Mouse (Mus musculus): ENCODE measurements around the gene Gm37240.

Gene Gm37240

GRCm38 (mm10) chr3:84776084-84776483 lies 1111.2 kb downstream of the Gm37240 start:
- DNase-seq = no peak

DNA sequence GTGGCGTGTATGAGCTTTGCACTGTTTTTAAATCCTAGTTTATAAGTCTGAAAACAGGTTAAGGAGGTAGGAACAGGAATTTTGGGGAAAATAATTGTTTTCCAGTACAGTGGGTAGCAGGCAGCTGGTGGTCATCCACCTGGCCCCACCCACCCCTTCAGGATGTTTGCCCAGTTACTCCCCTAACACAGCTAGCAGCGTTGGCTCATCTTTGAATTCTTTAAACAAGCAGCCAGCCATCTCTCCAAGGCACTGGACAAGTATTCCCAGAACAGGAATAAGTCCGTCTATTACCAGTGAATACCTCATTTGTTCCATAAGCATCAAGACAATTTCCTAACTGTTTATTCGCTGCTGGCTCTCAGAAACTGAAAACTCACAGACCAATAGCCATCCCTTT lies 1111.7 kb downstream of the Gm37240 start:
- DNase-seq = no peak

GRCm38 (mm10) chr3:84775067-84775423 lies 1112.3 kb downstream of the Gm37240 start:
- DNase-seq = no peak

- DNase-seq = no peak
These were observed 1112.9 kb downstream of the Gm37240 start for GRCm38 (mm10) chr3:84774246-84775066.

- DNase-seq = no peak
These were observed 1115.3 kb downstream of the Gm37240 start for GRCm38 (mm10) chr3:84771980-84772379.

DNA sequence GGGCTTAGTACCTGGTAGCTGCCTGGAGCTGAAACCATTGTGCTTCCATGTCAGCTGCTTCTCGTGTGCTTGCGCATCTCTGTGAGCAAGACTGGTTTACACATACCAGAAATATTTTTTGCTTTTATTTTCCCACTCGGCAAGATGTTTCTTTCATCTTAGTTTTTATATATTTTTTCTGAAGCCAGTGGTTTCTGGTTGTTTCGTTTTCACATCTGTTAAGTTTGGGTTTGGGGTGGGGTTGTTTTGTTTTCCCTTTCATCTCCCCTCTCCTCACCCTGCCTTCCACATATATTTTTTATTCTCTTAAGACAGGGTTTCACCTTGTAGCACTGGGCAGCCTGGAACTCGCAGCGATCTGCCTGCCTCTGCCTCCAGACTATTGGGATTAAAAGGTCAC lies 1116.8 kb downstream of the Gm37240 start:
- DNase-seq = no peak

GRCm38 (mm10) chr3:84769411-84769810 lies 1117.9 kb downstream of the Gm37240 start:
- DNase-seq = no peak

DNA sequence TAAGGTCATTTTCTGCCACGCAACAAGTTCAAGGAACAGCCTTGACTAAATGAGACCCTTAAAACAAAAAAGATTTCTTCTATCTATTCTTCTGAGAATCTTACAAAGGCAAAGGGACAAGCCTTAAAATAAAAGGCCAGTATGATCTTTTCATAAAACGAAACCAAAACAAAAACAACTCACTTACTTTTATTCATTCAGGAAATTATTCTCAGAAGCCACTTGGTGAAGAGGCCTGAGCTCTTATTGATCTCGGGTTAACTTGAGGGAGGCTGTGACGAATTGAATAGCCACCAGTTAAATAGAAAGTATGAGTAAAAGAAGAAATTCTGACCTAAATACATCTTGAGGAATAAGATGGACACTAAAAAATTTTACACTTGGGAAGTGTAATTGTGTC lies 1118.4 kb downstream of the Gm37240 start:
- DNase-seq = no peak

GRCm38 (mm10) chr3:84753816-84754215 lies 1133.5 kb downstream of the Gm37240 start:
- DNase-seq = no peak

DNA sequence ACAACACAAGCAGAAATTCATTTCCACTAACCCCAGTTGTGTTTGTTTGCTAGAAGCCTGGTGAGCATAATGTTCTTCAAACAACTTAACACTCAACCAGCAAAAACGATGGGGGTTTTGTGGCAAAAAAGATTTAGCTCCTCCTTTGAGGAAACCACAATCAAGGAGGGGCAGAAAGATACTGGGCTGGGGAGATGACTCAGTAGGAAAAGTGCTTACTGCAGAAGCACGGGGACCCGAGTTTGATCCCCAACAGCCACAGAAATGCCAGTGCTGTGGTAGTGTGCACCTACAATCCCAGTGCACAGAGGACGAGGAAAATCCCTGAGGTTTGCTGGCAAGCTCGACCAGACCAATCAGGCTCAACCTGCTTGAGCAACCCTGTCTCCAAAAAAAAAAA lies 1138.1 kb downstream of the Gm37240 start:
- DNase-seq = no peak

DNA sequence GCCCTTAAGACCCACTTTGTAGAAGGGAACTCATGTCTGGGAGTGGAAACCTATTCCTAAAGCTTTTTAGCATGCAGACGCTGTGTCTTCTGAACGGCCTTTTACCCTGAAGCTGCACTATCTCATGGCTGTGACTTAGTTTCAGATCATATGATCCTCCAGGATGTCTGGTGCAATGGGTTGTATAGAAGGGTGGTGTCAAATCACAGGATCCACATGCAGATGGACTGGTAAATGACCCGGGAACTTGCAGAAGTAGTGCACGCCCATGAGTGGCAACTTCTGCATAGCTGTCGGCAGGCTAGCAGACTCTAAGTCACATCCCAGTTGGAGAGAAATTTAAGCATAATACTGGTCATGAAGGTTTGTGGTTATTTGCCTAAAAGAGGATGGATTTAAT lies 1139.2 kb downstream of the Gm37240 start:
- DNase-seq = no peak

DNA sequence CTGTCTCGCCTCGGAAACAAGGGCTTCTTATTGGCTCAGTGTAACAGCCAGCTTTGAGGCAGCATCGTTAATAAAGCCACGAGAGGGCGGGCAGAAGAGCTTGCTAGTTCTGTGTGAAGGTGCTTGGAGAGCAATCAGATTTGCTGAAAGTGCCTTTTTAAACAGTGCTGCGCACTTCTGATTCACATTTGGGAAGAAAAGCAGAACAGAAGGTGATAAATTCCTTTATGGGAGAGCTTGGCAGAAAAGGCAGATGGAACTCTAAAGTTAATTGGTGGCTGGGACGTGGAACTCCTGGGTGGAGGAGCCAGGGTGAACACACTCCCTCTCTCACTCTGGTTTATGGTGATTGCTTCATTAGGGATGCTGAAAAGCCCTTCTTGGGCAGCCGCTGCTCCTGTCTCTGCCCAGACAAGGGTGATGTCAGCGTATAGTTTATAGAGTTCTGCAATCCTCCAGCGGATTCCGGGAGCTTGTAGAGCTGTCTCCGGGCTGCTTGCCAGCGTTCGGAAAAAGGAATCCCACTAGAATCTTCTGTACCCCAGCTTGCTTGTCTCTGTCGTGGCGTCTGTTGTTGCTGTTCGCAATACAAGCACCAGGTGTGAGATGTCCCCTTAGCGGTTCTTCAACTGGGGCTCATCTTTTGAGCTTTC lies 1141.7 kb downstream of the Gm37240 start:
- no peak for DNase-seq

- no peak for DNase-seq
These were observed 1142.6 kb downstream of the Gm37240 start for GRCm38 (mm10) chr3:84744707-84745106.

DNA sequence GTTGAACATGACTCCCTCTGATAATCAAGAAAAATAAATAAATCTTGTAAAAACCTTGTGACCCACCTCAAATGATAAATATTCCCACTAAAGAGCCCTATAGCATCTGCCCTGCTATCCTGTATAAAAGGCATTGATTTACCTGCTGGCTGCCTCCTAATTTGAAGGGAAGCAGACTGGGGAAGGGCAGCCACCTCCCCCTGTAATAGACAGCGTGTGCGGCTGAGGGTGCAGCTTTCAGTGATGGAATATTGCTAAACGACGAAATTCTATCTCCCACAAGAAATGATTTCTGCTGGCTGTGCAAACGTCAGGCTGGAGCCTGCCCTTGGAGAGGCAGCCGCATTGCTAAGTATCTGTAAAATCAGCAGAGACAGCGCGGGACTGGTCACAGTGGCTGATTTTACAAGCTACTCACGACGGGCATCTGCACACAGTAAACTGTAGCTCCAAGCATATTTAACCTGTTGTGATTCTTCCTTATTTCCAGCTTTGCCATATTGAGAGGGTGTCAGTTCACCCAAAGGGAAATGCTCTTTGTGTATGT lies 1147.2 kb downstream of the Gm37240 start:
- DNase-seq = no peak

GRCm38 (mm10) chr3:84737137-84737536 lies 1150.2 kb downstream of the Gm37240 start:
- no peak for DNase-seq

GRCm38 (mm10) chr3:84735716-84736115 lies 1151.6 kb downstream of the Gm37240 start:
- no peak for DNase-seq

GRCm38 (mm10) chr3:84732516-84732915 lies 1154.8 kb downstream of the Gm37240 start:
- DNase-seq = no peak

- DNase-seq = peak; percentile 23
These were observed 1155.3 kb downstream of the Gm37240 start for GRCm38 (mm10) chr3:84732016-84732502.

- no peak for DNase-seq
These were observed 1155.8 kb downstream of the Gm37240 start for GRCm38 (mm10) chr3:84731403-84732015.

- DNase-seq = no peak
These were observed 1156.3 kb downstream of the Gm37240 start for GRCm38 (mm10) chr3:84731003-84731402.

DNA sequence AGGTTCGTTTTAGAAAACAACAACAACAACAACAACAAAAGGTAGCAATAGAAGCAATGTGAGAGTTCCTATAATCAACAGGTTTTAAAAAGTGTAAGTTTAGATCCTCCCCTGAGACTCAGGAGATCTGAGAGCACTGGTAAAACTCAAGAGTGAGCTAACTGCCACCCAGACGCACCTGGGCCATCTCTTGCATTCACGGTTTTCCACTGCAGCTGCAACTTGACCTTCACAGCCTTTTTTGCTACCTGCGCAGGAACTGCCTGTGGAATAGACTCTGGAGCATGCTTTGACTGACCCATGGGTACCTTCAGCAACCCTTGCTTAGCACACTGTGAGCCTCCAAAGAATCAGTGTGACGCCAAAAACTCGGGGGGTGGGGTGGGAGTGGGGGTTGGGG lies 1157.5 kb downstream of the Gm37240 start:
- no peak for DNase-seq

- DNase-seq = no peak
These were observed 1163.3 kb downstream of the Gm37240 start for GRCm38 (mm10) chr3:84723996-84724395.

DNA sequence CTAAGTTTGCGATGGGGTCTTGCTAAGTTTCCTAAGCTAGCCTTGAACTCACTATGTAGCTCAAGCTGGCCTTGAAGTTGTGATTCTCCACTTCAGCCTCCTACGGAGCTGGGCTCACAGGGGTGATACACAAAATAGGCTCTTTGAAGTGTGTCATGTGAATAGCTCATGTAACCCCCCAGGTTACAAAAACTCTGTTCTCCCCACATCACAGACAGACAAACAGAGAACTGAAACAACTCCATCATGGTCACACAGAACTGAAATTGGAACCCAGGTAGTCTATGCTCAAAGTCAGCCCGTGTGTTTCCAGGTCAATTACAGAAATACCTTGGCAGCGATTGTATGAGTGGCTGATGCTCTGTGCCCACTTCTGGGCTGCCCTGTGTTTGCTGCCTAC lies 1164.6 kb downstream of the Gm37240 start:
- no peak for DNase-seq
